Mouse (Mus musculus): ENCODE measurements around the gene Abca2. TPM values are rescaled to one million over a fixed set of nuclear protein-coding genes. Genes with fewer than 3 reads are reported as not detected.

The Abca2 gene
- polyA plus RNA-seq, 1 experiment from 2014 or later, result 5.4 TPM

GRCm38 (mm10) chr2:25456205-25456953, 27.9 kb downstream of the Abca2 start, which contains the start of gene Clic3:
Clic3 (plus strand) TSS chr2:25456838.
- peak; percentile 58 for ATAC-seq (ENCODE audit: low read depth)
- H3K4me2 ChIP-seq (ENCODE audit: low read depth, low read length), result peak within 1 kb of the TSS; percentile 36
- peaks cover 31% of the 10 kb centered on the region for H3K4me1 ChIP-seq (replicated peaks; ENCODE audit: control insufficient read depth, insufficient read depth, low read length)
- H3K4me3 ChIP-seq (ENCODE audit: low read length), result peak within 1 kb of the TSS; percentile 34
- peak within 1 kb of the TSS; percentile 53 for H3K9ac ChIP-seq (ENCODE audit: low read length)
- no peaks in the 10 kb centered on the region for H3K36me3 ChIP-seq (ENCODE audit: control insufficient read depth, insufficient read depth, low read length)
- 43% methylated on average over 14 of the region's 14 CpGs for WGBS
- H3K9me3 ChIP-seq (ENCODE audit: control insufficient read depth, low read length), result no peaks in the 10 kb centered on the region
- no peaks in the 10 kb centered on the region for H3K27me3 ChIP-seq (ENCODE audit: control insufficient read depth, insufficient read depth, low read depth, low read length)
- peak within 1 kb of the TSS; percentile 91 for H3K27ac ChIP-seq (ENCODE audit: low read length)

GRCm38 (mm10) chr2:25457022-25457896, 28.8 kb downstream of the Abca2 start:
- H3K4me2 ChIP-seq (ENCODE audit: low read depth, low read length), result peak overlapping the region; percentile 36
- peak overlapping the region; percentile 91 for H3K27ac ChIP-seq (ENCODE audit: low read length)
- no peaks in the 10 kb centered on the region for H3K27me3 ChIP-seq (ENCODE audit: control insufficient read depth, insufficient read depth, low read depth, low read length)
- peak overlapping the region; percentile 34 for H3K4me3 ChIP-seq (ENCODE audit: low read length)
- 68% methylated on average over 9 of the region's 9 CpGs for WGBS
- peak; percentile 45 for ATAC-seq (ENCODE audit: low read depth)
- H3K9me3 ChIP-seq (ENCODE audit: control insufficient read depth, low read length), result no peaks in the 10 kb centered on the region
- peaks cover 34% of the 10 kb centered on the region for H3K4me1 ChIP-seq (replicated peaks; ENCODE audit: control insufficient read depth, insufficient read depth, low read length)
- H3K9ac ChIP-seq (ENCODE audit: low read length), result peak overlapping the region; percentile 53
- no peaks in the 10 kb centered on the region for H3K36me3 ChIP-seq (ENCODE audit: control insufficient read depth, insufficient read depth, low read length)

- Histone ChIP-seq H3K4me1 (replicated peaks; ENCODE audit: control insufficient read depth, insufficient read depth, low read length) (peaks cover 34% of the 10 kb centered on the region), H3K27me3 (ENCODE audit: control insufficient read depth, insufficient read depth, low read depth, low read length) (no peaks in the 10 kb centered on the region), H3K36me3 (ENCODE audit: control insufficient read depth, insufficient read depth, low read length) (no peaks in the 10 kb centered on the region), H3K4me2 (ENCODE audit: low read depth, low read length) (peak overlapping the region; percentile 77), H3K9ac (ENCODE audit: low read length) (peak overlapping the region; percentile 40; the same call in 1 of the 2 replicates), H3K9me3 (ENCODE audit: control insufficient read depth, low read length) (no peaks in the 10 kb centered on the region), H3K4me3 (ENCODE audit: low read length) (0 out of 2 replicates have a peak overlapping the region, but pooled peaks have one; percentile 6), H3K27ac (ENCODE audit: low read length) (peak overlapping the region; percentile 96)
- ATAC-seq (ENCODE audit: low read depth), result peak; percentile 34
- WGBS, result 46% methylated on average over 5 of the region's 5 CpGs
These were observed 30.4 kb downstream of the Abca2 start for GRCm38 (mm10) chr2:25458911-25459310.

GRCm38 (mm10) chr2:25460135-25460534, 31.6 kb downstream of the Abca2 start:
- peak overlapping the region; percentile 77 for H3K4me2 ChIP-seq (ENCODE audit: low read depth, low read length)
- whole genome bisulfite sequencing, result 25% methylated on average over 5 of the region's 5 CpGs
- H3K9ac ChIP-seq (ENCODE audit: low read length), result peak overlapping the region; percentile 80
- peak overlapping the region; percentile 96 for H3K27ac ChIP-seq (ENCODE audit: low read length)
- H3K9me3 ChIP-seq (ENCODE audit: control insufficient read depth, low read length), result no peaks in the 10 kb centered on the region
- peaks cover 34% of the 10 kb centered on the region for H3K4me1 ChIP-seq (replicated peaks; ENCODE audit: control insufficient read depth, insufficient read depth, low read length)
- H3K4me3 ChIP-seq (ENCODE audit: low read length), result peak overlapping the region; percentile 73
- no peaks in the 10 kb centered on the region for H3K36me3 ChIP-seq (ENCODE audit: control insufficient read depth, insufficient read depth, low read length)
- no peak for ATAC-seq (ENCODE audit: low read depth)
- no peaks in the 10 kb centered on the region for H3K27me3 ChIP-seq (ENCODE audit: control insufficient read depth, insufficient read depth, low read depth, low read length)

GRCm38 (mm10) chr2:25460551-25461309, 32.2 kb downstream of the Abca2 start, which contains the start of gene Paxx:
Paxx (minus strand) TSS chr2:25461094.
- WGBS, result under 1% methylated on average over 48 of the region's 48 CpGs
- H3K27ac ChIP-seq (ENCODE audit: low read length), result peak within 1 kb of the TSS; percentile 96
- peaks cover 32% of the 10 kb centered on the region for H3K4me1 ChIP-seq (replicated peaks; ENCODE audit: control insufficient read depth, insufficient read depth, low read length)
- peak within 1 kb of the TSS; percentile 73 for H3K4me3 ChIP-seq (ENCODE audit: low read length)
- no peaks in the 10 kb centered on the region for H3K9me3 ChIP-seq (ENCODE audit: control insufficient read depth, low read length)
- H3K4me2 ChIP-seq (ENCODE audit: low read depth, low read length), result peak within 1 kb of the TSS; percentile 77
- peak within 1 kb of the TSS; percentile 80 for H3K9ac ChIP-seq (ENCODE audit: low read length)
- no peaks in the 10 kb centered on the region for H3K27me3 ChIP-seq (ENCODE audit: control insufficient read depth, insufficient read depth, low read depth, low read length)
- peak; percentile 80 for ATAC-seq (ENCODE audit: low read depth)
- H3K36me3 ChIP-seq (ENCODE audit: control insufficient read depth, insufficient read depth, low read length), result no peaks in the 10 kb centered on the region

GRCm38 (mm10) chr2:25461407-25461806, 32.9 kb downstream of the Abca2 start:
- peak overlapping the region; percentile 69 for H3K9ac ChIP-seq (ENCODE audit: low read length)
- ATAC-seq (ENCODE audit: low read depth), result no peak
- peak overlapping the region; percentile 73 for H3K4me3 ChIP-seq (ENCODE audit: low read length)
- peak overlapping the region; percentile 96 for H3K27ac ChIP-seq (ENCODE audit: low read length)
- WGBS, result 19% methylated on average over 3 of the region's 3 CpGs
- H3K27me3 ChIP-seq (ENCODE audit: control insufficient read depth, insufficient read depth, low read depth, low read length), result no peaks in the 10 kb centered on the region
- no peaks in the 10 kb centered on the region for H3K36me3 ChIP-seq (ENCODE audit: control insufficient read depth, insufficient read depth, low read length)
- H3K9me3 ChIP-seq (ENCODE audit: control insufficient read depth, low read length), result no peaks in the 10 kb centered on the region
- H3K4me1 ChIP-seq (replicated peaks; ENCODE audit: control insufficient read depth, insufficient read depth, low read length), result peaks cover 27% of the 10 kb centered on the region
- H3K4me2 ChIP-seq (ENCODE audit: low read depth, low read length), result peak overlapping the region; percentile 77

- Histone ChIP-seq H3K4me3 (ENCODE audit: low read length) (no peak overlapping the region), H3K4me2 (ENCODE audit: low read depth, low read length) (no peak overlapping the region), H3K27me3 (ENCODE audit: control insufficient read depth, insufficient read depth, low read depth, low read length) (no peaks in the 10 kb centered on the region), H3K9me3 (ENCODE audit: control insufficient read depth, low read length) (no peaks in the 10 kb centered on the region), H3K27ac (ENCODE audit: low read length) (no peak overlapping the region), H3K4me1 (replicated peaks; ENCODE audit: control insufficient read depth, insufficient read depth, low read length) (peaks cover 26% of the 10 kb centered on the region), H3K36me3 (ENCODE audit: control insufficient read depth, insufficient read depth, low read length) (no peaks in the 10 kb centered on the region), H3K9ac (ENCODE audit: low read length) (no peak overlapping the region)
- ATAC-seq (ENCODE audit: low read depth), result no peak
- WGBS, result 75% methylated on average over 3 of the region's 3 CpGs
These were observed 35.1 kb downstream of the Abca2 start for GRCm38 (mm10) chr2:25463630-25464029.

- Histone ChIP-seq H3K4me2 (ENCODE audit: low read depth, low read length) (no peak overlapping the region), H3K9me3 (ENCODE audit: control insufficient read depth, low read length) (no peaks in the 10 kb centered on the region), H3K4me1 (replicated peaks; ENCODE audit: control insufficient read depth, insufficient read depth, low read length) (peaks cover 15% of the 10 kb centered on the region), H3K27ac (ENCODE audit: low read length) (no peak overlapping the region), H3K9ac (ENCODE audit: low read length) (no peak overlapping the region), H3K36me3 (ENCODE audit: control insufficient read depth, insufficient read depth, low read length) (no peaks in the 10 kb centered on the region), H3K4me3 (ENCODE audit: low read length) (no peak overlapping the region), H3K27me3 (ENCODE audit: control insufficient read depth, insufficient read depth, low read depth, low read length) (no peaks in the 10 kb centered on the region)
- no peak for ATAC-seq (ENCODE audit: low read depth)
- WGBS, result 78% methylated on average over 2 of the region's 2 CpGs
These were observed 36.8 kb downstream of the Abca2 start for GRCm38 (mm10) chr2:25465256-25465655.
